Mouse (Mus musculus): Measurements from ENCODE around the gene Klk12. TPM values are rescaled to one million over a fixed set of nuclear protein-coding genes. Genes with fewer than 3 reads are reported as not detected.
A peak's percentile ranks its signal among the peaks of the same experiment; 100 is the strongest.

Gene Klk12
- polyA plus RNA-seq, 1 experiment from 2014 or later = not detected

GRCm38 (mm10) chr7:43782275-43783265 is 13.9 kb downstream of the Klk12 start:
- Histone ChIP-seq H3K9ac (ENCODE audit: low read length) (peak overlapping the region; percentile 50), H3K4me1 (replicated peaks; ENCODE audit: control insufficient read depth, insufficient read depth, low read length) (0 out of 2 replicates have a peak, but pooled peaks cover 2% of the 10 kb centered on the region), H3K27me3 (ENCODE audit: control insufficient read depth, insufficient read depth, low read length) (no peaks in the 10 kb centered on the region; the same call in 1 of the 2 replicates), H3K4me3 (ENCODE audit: low read depth, low read length) (peak overlapping the region; percentile 22; the same call in 1 of the 2 replicates), H3K27ac (ENCODE audit: low read depth, low read length) (no peak overlapping the region), H3K36me3 (ENCODE audit: control insufficient read depth, insufficient read depth, low read length) (no peaks in the 10 kb centered on the region), H3K4me2 (ENCODE audit: low read depth, low read length, severe bottlenecking) (peak overlapping the region; percentile 60), H3K9me3 (ENCODE audit: control insufficient read depth, low read length) (no peaks in the 10 kb centered on the region)
- peak; percentile 92 for DNase-seq (ENCODE audit: low spot score)
- 6% methylated on average over 36 of the region's 36 CpGs for WGBS
- peak; percentile 83 for ATAC-seq (replicated peaks; ENCODE audit: low FRiP score)

DNA sequence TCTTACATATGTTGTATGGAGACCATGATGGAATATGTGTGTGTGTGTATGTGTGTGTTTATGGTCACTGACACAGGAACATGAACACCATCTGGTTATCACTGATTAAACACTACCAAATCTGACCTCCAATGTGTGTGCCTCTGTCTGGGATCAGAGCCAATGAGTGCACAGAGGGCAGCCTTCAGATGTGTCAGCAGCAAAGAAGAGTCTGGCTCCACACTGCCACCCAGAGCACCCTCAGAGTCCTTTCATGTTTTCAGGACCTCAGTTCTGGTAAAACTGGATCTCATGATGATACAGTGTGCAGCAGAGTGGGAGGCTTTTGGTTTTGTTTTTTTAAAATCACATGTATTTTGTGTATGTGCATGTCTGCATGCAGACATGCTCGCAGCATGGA is 16.6 kb downstream of the Klk12 start:
- Histone ChIP-seq H3K9ac (ENCODE audit: low read length) (no peak overlapping the region), H3K36me3 (ENCODE audit: control insufficient read depth, insufficient read depth, low read length) (no peaks in the 10 kb centered on the region), H3K4me2 (ENCODE audit: low read depth, low read length, severe bottlenecking) (no peak overlapping the region), H3K27me3 (ENCODE audit: control insufficient read depth, insufficient read depth, low read length) (no peaks in the 10 kb centered on the region; the same call in 1 of the 2 replicates), H3K27ac (ENCODE audit: low read depth, low read length) (no peak overlapping the region), H3K9me3 (ENCODE audit: control insufficient read depth, low read length) (no peaks in the 10 kb centered on the region), H3K4me3 (ENCODE audit: low read depth, low read length) (no peak overlapping the region), H3K4me1 (replicated peaks; ENCODE audit: control insufficient read depth, insufficient read depth, low read length) (0 out of 2 replicates have a peak, but pooled peaks cover 2% of the 10 kb centered on the region)
- DNase-seq (ENCODE audit: low spot score) (peak; percentile 25), ATAC-seq (replicated peaks; ENCODE audit: low FRiP score) (no peak)
- WGBS = 92% methylated on average over 1 of the region's 1 CpGs

- DNase-seq (ENCODE audit: low spot score) (no peak), ATAC-seq (replicated peaks; ENCODE audit: low FRiP score) (no peak)
- no peak overlapping the region for H3K9ac ChIP-seq (ENCODE audit: low read length)
- H3K4me1 ChIP-seq (replicated peaks; ENCODE audit: control insufficient read depth, insufficient read depth, low read length) = no peaks in the 10 kb centered on the region
- no peak overlapping the region for H3K4me3 ChIP-seq (ENCODE audit: low read depth, low read length)
- H3K9me3 ChIP-seq (ENCODE audit: control insufficient read depth, low read length) = no peaks in the 10 kb centered on the region
- H3K27ac ChIP-seq (ENCODE audit: low read depth, low read length) = no peak overlapping the region
- no peak overlapping the region for H3K4me2 ChIP-seq (ENCODE audit: low read depth, low read length, severe bottlenecking)
- WGBS = 74% methylated on average over 3 of the region's 3 CpGs
- H3K36me3 ChIP-seq (ENCODE audit: control insufficient read depth, insufficient read depth, low read length) = no peaks in the 10 kb centered on the region
- no peaks in the 10 kb centered on the region for H3K27me3 ChIP-seq (ENCODE audit: control insufficient read depth, insufficient read depth, low read length)
These were observed 19.4 kb downstream of the Klk12 start for GRCm38 (mm10) chr7:43788096-43788495.

DNA sequence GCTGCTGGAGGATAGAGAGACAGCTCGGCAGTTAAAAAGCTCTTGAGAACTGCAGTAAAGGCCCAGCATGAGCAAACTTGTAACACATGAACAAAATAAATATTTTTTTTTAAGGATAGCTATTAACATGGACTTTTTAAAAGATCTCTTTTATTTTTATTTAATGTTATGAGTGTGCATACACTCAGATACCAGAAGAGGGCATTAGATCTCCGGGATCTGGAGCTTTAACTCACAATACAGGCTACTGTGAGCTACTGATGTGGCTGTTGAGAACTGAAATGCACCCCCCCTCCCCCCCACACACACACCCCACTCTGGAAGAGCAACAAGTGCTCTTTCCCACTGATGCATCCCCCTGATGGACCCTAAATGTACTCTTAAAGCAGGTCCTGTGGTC is 20.6 kb downstream of the Klk12 start:
- Histone ChIP-seq H3K9ac (ENCODE audit: low read length) (no peak overlapping the region), H3K4me3 (ENCODE audit: low read depth, low read length) (no peak overlapping the region), H3K36me3 (ENCODE audit: control insufficient read depth, insufficient read depth, low read length) (no peaks in the 10 kb centered on the region), H3K27me3 (ENCODE audit: control insufficient read depth, insufficient read depth, low read length) (no peaks in the 10 kb centered on the region), H3K27ac (ENCODE audit: low read depth, low read length) (no peak overlapping the region), H3K4me2 (ENCODE audit: low read depth, low read length, severe bottlenecking) (no peak overlapping the region), H3K9me3 (ENCODE audit: control insufficient read depth, low read length) (no peaks in the 10 kb centered on the region), H3K4me1 (replicated peaks; ENCODE audit: control insufficient read depth, insufficient read depth, low read length) (no peaks in the 10 kb centered on the region)
- WGBS = 79% methylated on average over 2 of the region's 2 CpGs
- DNase-seq (ENCODE audit: low spot score) (no peak), ATAC-seq (replicated peaks; ENCODE audit: low FRiP score) (no peak)

DNA sequence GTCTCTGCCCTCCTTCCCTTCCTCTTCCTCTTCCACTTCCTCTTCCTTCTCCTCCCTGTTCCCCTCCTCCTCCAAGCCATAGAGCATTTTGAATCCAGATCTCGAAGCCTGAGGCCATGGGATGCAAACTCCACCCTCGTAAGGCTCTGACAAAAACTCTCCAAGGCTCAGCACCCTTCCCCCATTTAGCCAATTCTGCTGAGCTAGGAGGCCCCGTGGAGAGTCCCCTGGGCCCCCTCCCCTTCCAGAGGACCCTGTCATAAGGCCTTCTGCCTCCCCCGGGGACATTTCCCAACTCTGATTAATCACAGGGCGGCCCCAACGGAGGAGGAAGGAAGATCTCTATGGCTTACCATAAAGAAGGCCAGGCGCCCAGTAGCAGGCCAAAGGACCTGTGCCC is 22.9 kb downstream of the Klk12 start, which contains the start of gene Klk9:
Klk9 (plus strand) TSS at position 301 of the 400 bp plus-strand sequence.
- H3K4me1 ChIP-seq (replicated peaks; ENCODE audit: control insufficient read depth, insufficient read depth, low read length) = no peaks in the 10 kb centered on the region
- DNase-seq (ENCODE audit: low spot score) (no peak), ATAC-seq (replicated peaks; ENCODE audit: low FRiP score) (no peak)
- no peaks in the 10 kb centered on the region for H3K36me3 ChIP-seq (ENCODE audit: control insufficient read depth, insufficient read depth, low read length)
- no peak within 1 kb of the TSS for H3K9ac ChIP-seq (ENCODE audit: low read length)
- 83% methylated on average over 7 of the region's 7 CpGs for WGBS
- H3K27me3 ChIP-seq (ENCODE audit: control insufficient read depth, insufficient read depth, low read length) = peaks cover 6% of the 10 kb centered on the region
- no peaks in the 10 kb centered on the region for H3K9me3 ChIP-seq (ENCODE audit: control insufficient read depth, low read length)
- no peak within 1 kb of the TSS for H3K4me2 ChIP-seq (ENCODE audit: low read depth, low read length, severe bottlenecking)
- H3K27ac ChIP-seq (ENCODE audit: low read depth, low read length) = no peak within 1 kb of the TSS
- H3K4me3 ChIP-seq (ENCODE audit: low read depth, low read length) = no peak within 1 kb of the TSS

GRCm38 (mm10) chr7:43796355-43796754 is 27.7 kb downstream of the Klk12 start:
- no peak for DNase-seq (ENCODE audit: low spot score)
- no peak overlapping the region for H3K9ac ChIP-seq (ENCODE audit: low read length)
- WGBS = 8% methylated on average over 8 of the region's 8 CpGs

GRCm38 (mm10) chr7:43797333-43797769 is 28.7 kb downstream of the Klk12 start, which contains the start of gene Klk8:
Gene Klk8 (plus strand): TSS chr7:43797577.
- no peaks in the 10 kb centered on the region for H3K9me3 ChIP-seq (ENCODE audit: control insufficient read depth, low read length)
- peak within 1 kb of the TSS; percentile 33 for H3K9ac ChIP-seq (ENCODE audit: low read length)
- peak; percentile 51 for ATAC-seq (replicated peaks; ENCODE audit: low FRiP score)
- H3K27ac ChIP-seq (ENCODE audit: low read depth, low read length) = no peak within 1 kb of the TSS
- H3K36me3 ChIP-seq (ENCODE audit: control insufficient read depth, insufficient read depth, low read length) = no peaks in the 10 kb centered on the region
- H3K27me3 ChIP-seq (ENCODE audit: control insufficient read depth, insufficient read depth, low read length) = peaks cover 12% of the 10 kb centered on the region
- no peaks in the 10 kb centered on the region for H3K4me1 ChIP-seq (replicated peaks; ENCODE audit: control insufficient read depth, insufficient read depth, low read length)
- WGBS = under 1% methylated on average over 28 of the region's 28 CpGs
- H3K4me2 ChIP-seq (ENCODE audit: low read depth, low read length, severe bottlenecking) = peak within 1 kb of the TSS; percentile 79
- H3K4me3 ChIP-seq (ENCODE audit: low read depth, low read length) = peak within 1 kb of the TSS; percentile 37
- peak; percentile 65 for DNase-seq (ENCODE audit: low spot score)

More at GRCm38 (mm10) chr7:43796355-43796754, 27.7 kb downstream of the Klk12 start:
- Histone ChIP-seq H3K4me1 (replicated peaks; ENCODE audit: control insufficient read depth, insufficient read depth, low read length) (no peaks in the 10 kb centered on the region), H3K27ac (ENCODE audit: low read depth, low read length) (no peak overlapping the region), H3K36me3 (ENCODE audit: control insufficient read depth, insufficient read depth, low read length) (no peaks in the 10 kb centered on the region), H3K27me3 (ENCODE audit: control insufficient read depth, insufficient read depth, low read length) (peaks cover 12% of the 10 kb centered on the region), H3K4me3 (ENCODE audit: low read depth, low read length) (peak overlapping the region; percentile 37; the same call in 1 of the 2 replicates), H3K9me3 (ENCODE audit: control insufficient read depth, low read length) (no peaks in the 10 kb centered on the region), H3K4me2 (ENCODE audit: low read depth, low read length, severe bottlenecking) (peak overlapping the region; percentile 79)
- no peak for ATAC-seq (replicated peaks; ENCODE audit: low FRiP score)

- DNase-seq (ENCODE audit: low spot score) = no peak
- H3K9me3 ChIP-seq (ENCODE audit: control insufficient read depth, low read length) = no peaks in the 10 kb centered on the region
- no peak overlapping the region for H3K27ac ChIP-seq (ENCODE audit: low read depth, low read length)
- peak overlapping the region; percentile 37; the same call in 1 of the 2 replicates for H3K4me3 ChIP-seq (ENCODE audit: low read depth, low read length)
- H3K9ac ChIP-seq (ENCODE audit: low read length) = no peak overlapping the region; the same call in 1 of the 2 replicates
- H3K27me3 ChIP-seq (ENCODE audit: control insufficient read depth, insufficient read depth, low read length) = peaks cover 12% of the 10 kb centered on the region
- WGBS = 38% methylated on average over 13 of the region's 13 CpGs
- peak overlapping the region; percentile 79 for H3K4me2 ChIP-seq (ENCODE audit: low read depth, low read length, severe bottlenecking)
- no peaks in the 10 kb centered on the region for H3K36me3 ChIP-seq (ENCODE audit: control insufficient read depth, insufficient read depth, low read length)
- no peaks in the 10 kb centered on the region for H3K4me1 ChIP-seq (replicated peaks; ENCODE audit: control insufficient read depth, insufficient read depth, low read length)
- 0 out of 2 replicates have a peak, but pooled peaks have one; percentile 24 for ATAC-seq (replicated peaks; ENCODE audit: low FRiP score)
These were observed 29.3 kb downstream of the Klk12 start for GRCm38 (mm10) chr7:43797844-43798462.
